Mouse (Mus musculus): ENCODE data around the gene Bloc1s5. TPM values are rescaled to one million over a fixed set of nuclear protein-coding genes. Genes with fewer than 3 reads are reported as not detected.

Bloc1s5 gene
- polyA plus RNA-seq, 1 experiment from 2014 or later: 22.1 TPM

GRCm38 (mm10) chr13:38586451-38586850, 48.5 kb downstream of the Bloc1s5 start:
- no peak for DNase-seq (ENCODE audit: low spot score)
- 90% methylated on average over 4 of the region's 4 CpGs for WGBS
- Histone ChIP-seq H3K36me3 (replicated peaks) (no peaks in the 10 kb centered on the region), H3K9me3 (no peaks in the 10 kb centered on the region), H3K4me1 (peaks cover 8% of the 10 kb centered on the region; the same call in 1 of the 2 replicates), H3K4me3 (no peak overlapping the region), H3K27me3 (replicated peaks; ENCODE audit: low read depth, poor library complexity, severe bottlenecking) (no peaks in the 10 kb centered on the region), H3K27ac (replicated peaks) (no peak overlapping the region)

- H3K27ac ChIP-seq (replicated peaks): no peak overlapping the region
- WGBS: 76% methylated on average over 3 of the region's 3 CpGs
- no peak overlapping the region for H3K4me3 ChIP-seq
- no peaks in the 10 kb centered on the region for H3K4me1 ChIP-seq
- DNase-seq (ENCODE audit: low spot score): no peak
- H3K36me3 ChIP-seq (replicated peaks): no peaks in the 10 kb centered on the region
- no peaks in the 10 kb centered on the region for H3K9me3 ChIP-seq
- no peaks in the 10 kb centered on the region for H3K27me3 ChIP-seq (replicated peaks; ENCODE audit: low read depth, poor library complexity, severe bottlenecking)
Measured at GRCm38 (mm10) chr13:38582768-38583167, 52.1 kb downstream of the Bloc1s5 start.

GRCm38 (mm10) chr13:38580601-38581457, 54.1 kb downstream of the Bloc1s5 start:
- no peak overlapping the region for H3K27ac ChIP-seq (replicated peaks)
- no peaks in the 10 kb centered on the region for H3K27me3 ChIP-seq (replicated peaks; ENCODE audit: low read depth, poor library complexity, severe bottlenecking)
- no peaks in the 10 kb centered on the region for H3K36me3 ChIP-seq (replicated peaks)
- no peak overlapping the region for H3K4me3 ChIP-seq
- peak; percentile 70 for DNase-seq (ENCODE audit: low spot score)
- H3K9me3 ChIP-seq: no peaks in the 10 kb centered on the region
- no peaks in the 10 kb centered on the region for H3K4me1 ChIP-seq
- WGBS: 63% methylated on average over 11 of the region's 11 CpGs

- Histone ChIP-seq H3K27me3 (replicated peaks; ENCODE audit: low read depth, poor library complexity, severe bottlenecking) (no peaks in the 10 kb centered on the region), H3K4me3 (no peak overlapping the region), H3K27ac (replicated peaks) (no peak overlapping the region), H3K4me1 (no peaks in the 10 kb centered on the region), H3K9me3 (no peaks in the 10 kb centered on the region), H3K36me3 (replicated peaks) (no peaks in the 10 kb centered on the region)
- 82% methylated on average over 25 of the region's 25 CpGs for WGBS
- DNase-seq (ENCODE audit: low spot score): no peak
Measured at GRCm38 (mm10) chr13:38579971-38580600, 54.8 kb downstream of the Bloc1s5 start.

- DNase-seq (ENCODE audit: low spot score): no peak
- Histone ChIP-seq H3K36me3 (replicated peaks) (no peaks in the 10 kb centered on the region), H3K9me3 (no peaks in the 10 kb centered on the region), H3K27me3 (replicated peaks; ENCODE audit: low read depth, poor library complexity, severe bottlenecking) (no peaks in the 10 kb centered on the region), H3K27ac (replicated peaks) (no peak overlapping the region), H3K4me3 (no peak overlapping the region), H3K4me1 (no peaks in the 10 kb centered on the region)
- WGBS: 82% methylated on average over 3 of the region's 3 CpGs
Measured at GRCm38 (mm10) chr13:38574668-38575067, 60.2 kb downstream of the Bloc1s5 start.

GRCm38 (mm10) chr13:38573281-38573680, 61.6 kb downstream of the Bloc1s5 start:
- no peaks in the 10 kb centered on the region for H3K9me3 ChIP-seq
- DNase-seq (ENCODE audit: low spot score): no peak
- no peaks in the 10 kb centered on the region for H3K27me3 ChIP-seq (replicated peaks; ENCODE audit: low read depth, poor library complexity, severe bottlenecking)
- 83% methylated on average over 1 of the region's 1 CpGs for WGBS
- no peaks in the 10 kb centered on the region for H3K36me3 ChIP-seq (replicated peaks)
- no peak overlapping the region for H3K27ac ChIP-seq (replicated peaks)
- no peak overlapping the region for H3K4me3 ChIP-seq
- no peaks in the 10 kb centered on the region for H3K4me1 ChIP-seq

GRCm38 (mm10) chr13:38565245-38565644, 69.7 kb downstream of the Bloc1s5 start:
- no peak for DNase-seq (ENCODE audit: low spot score)
- 83% methylated on average over 4 of the region's 4 CpGs for WGBS
- Histone ChIP-seq H3K36me3 (replicated peaks) (no peaks in the 10 kb centered on the region), H3K27ac (replicated peaks) (no peak overlapping the region), H3K27me3 (replicated peaks; ENCODE audit: low read depth, poor library complexity, severe bottlenecking) (no peaks in the 10 kb centered on the region), H3K4me1 (no peaks in the 10 kb centered on the region), H3K4me3 (no peak overlapping the region), H3K9me3 (no peaks in the 10 kb centered on the region)

GRCm38 (mm10) chr13:38554611-38555010, 80.3 kb downstream of the Bloc1s5 start:
- Histone ChIP-seq H3K27me3 (replicated peaks; ENCODE audit: low read depth, poor library complexity, severe bottlenecking) (no peaks in the 10 kb centered on the region), H3K4me1 (no peaks in the 10 kb centered on the region), H3K27ac (replicated peaks) (no peak overlapping the region), H3K4me3 (no peak overlapping the region), H3K9me3 (no peaks in the 10 kb centered on the region), H3K36me3 (replicated peaks) (no peaks in the 10 kb centered on the region)
- 71% methylated on average over 11 of the region's 11 CpGs for WGBS
- no peak for DNase-seq (ENCODE audit: low spot score)

- Histone ChIP-seq H3K36me3 (replicated peaks) (no peaks in the 10 kb centered on the region), H3K4me1 (no peaks in the 10 kb centered on the region), H3K9me3 (no peaks in the 10 kb centered on the region), H3K27ac (replicated peaks) (no peak overlapping the region), H3K4me3 (no peak overlapping the region), H3K27me3 (replicated peaks; ENCODE audit: low read depth, poor library complexity, severe bottlenecking) (no peaks in the 10 kb centered on the region)
- no peak for DNase-seq (ENCODE audit: low spot score)
- 74% methylated on average over 3 of the region's 3 CpGs for WGBS
Measured at GRCm38 (mm10) chr13:38554210-38554609, 80.7 kb downstream of the Bloc1s5 start.

- H3K9me3 ChIP-seq: no peaks in the 10 kb centered on the region
- WGBS: 85% methylated on average over 5 of the region's 5 CpGs
Measured at GRCm38 (mm10) chr13:38548681-38549080, 86.2 kb downstream of the Bloc1s5 start.

GRCm38 (mm10) chr13:38547717-38548116, 87.2 kb downstream of the Bloc1s5 start:
- Histone ChIP-seq H3K27me3 (replicated peaks; ENCODE audit: low read depth, poor library complexity, severe bottlenecking) (no peaks in the 10 kb centered on the region), H3K4me1 (no peaks in the 10 kb centered on the region), H3K4me3 (no peak overlapping the region), H3K36me3 (replicated peaks) (no peaks in the 10 kb centered on the region), H3K27ac (replicated peaks) (no peak overlapping the region), H3K9me3 (no peaks in the 10 kb centered on the region)
- DNase-seq (ENCODE audit: low spot score): no peak
- 90% methylated on average over 5 of the region's 5 CpGs for WGBS

More at GRCm38 (mm10) chr13:38548681-38549080, 86.2 kb downstream of the Bloc1s5 start:
- Histone ChIP-seq H3K27ac (replicated peaks) (no peak overlapping the region), H3K4me1 (no peaks in the 10 kb centered on the region), H3K36me3 (replicated peaks) (no peaks in the 10 kb centered on the region), H3K4me3 (no peak overlapping the region), H3K27me3 (replicated peaks; ENCODE audit: low read depth, poor library complexity, severe bottlenecking) (no peaks in the 10 kb centered on the region)
- no peak for DNase-seq (ENCODE audit: low spot score)

GRCm38 (mm10) chr13:38546754-38547153, 88.2 kb downstream of the Bloc1s5 start:
- WGBS: 86% methylated on average over 4 of the region's 4 CpGs
- H3K27ac ChIP-seq (replicated peaks): no peak overlapping the region
- no peaks in the 10 kb centered on the region for H3K9me3 ChIP-seq
- no peak overlapping the region for H3K4me3 ChIP-seq
- no peaks in the 10 kb centered on the region for H3K4me1 ChIP-seq
- H3K36me3 ChIP-seq (replicated peaks): no peaks in the 10 kb centered on the region
- DNase-seq (ENCODE audit: low spot score): no peak
- no peaks in the 10 kb centered on the region for H3K27me3 ChIP-seq (replicated peaks; ENCODE audit: low read depth, poor library complexity, severe bottlenecking)

- Histone ChIP-seq H3K9me3 (no peaks in the 10 kb centered on the region), H3K36me3 (replicated peaks) (no peaks in the 10 kb centered on the region), H3K4me3 (no peak overlapping the region), H3K4me1 (no peaks in the 10 kb centered on the region), H3K27ac (replicated peaks) (no peak overlapping the region), H3K27me3 (replicated peaks; ENCODE audit: low read depth, poor library complexity, severe bottlenecking) (no peaks in the 10 kb centered on the region)
- no peak for DNase-seq (ENCODE audit: low spot score)
- 60% methylated on average over 3 of the region's 3 CpGs for WGBS
Measured at GRCm38 (mm10) chr13:38545460-38545859, 89.4 kb downstream of the Bloc1s5 start.

All from embryonic facial prominence, embryonic 10.5 days (tissue).